Mouse (Mus musculus) gastrocnemius, postnatal 10 days (tissue): ENCODE data around the gene Aak1. TPM values are rescaled to one million over a fixed set of nuclear protein-coding genes. Genes with fewer than 3 reads are reported as not detected.

ENCODE experiments used
- DNase-seq: peaks from one replicate; pipeline ENCODE4 v3.0.0; 2021; ENCODE audit warnings: mixed read lengths
- total RNA-seq, 2 experiments: library from RNA; stranded (reverse); gene quantifications; 2 replicates each; pipeline ENCODE4 v1.2.3; 2021

Aak1 gene
- total RNA-seq, 2 experiments from 2014 or later = 35.7 to 45.3 TPM

DNA sequence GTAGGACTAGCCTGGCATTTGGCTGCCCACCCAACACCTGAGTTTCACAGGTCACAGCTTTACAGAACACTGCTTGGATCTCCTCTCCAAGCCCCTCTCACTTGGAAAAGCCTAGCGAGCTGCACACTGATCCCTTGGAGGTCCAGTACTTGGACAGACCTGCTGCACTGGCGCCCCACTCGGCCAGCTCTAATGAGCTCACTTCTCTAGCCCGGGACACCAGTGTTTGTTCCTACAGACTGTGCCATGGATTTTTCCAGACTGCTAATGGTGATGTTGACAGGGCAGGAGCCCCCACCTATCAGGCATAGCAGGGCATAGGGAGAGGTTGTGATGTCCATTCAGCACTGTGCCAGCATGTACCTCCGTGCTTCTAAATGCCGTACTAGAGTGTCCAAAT, 48.2 kb downstream of the Aak1 start:
- DNase-seq = no peak

DNA sequence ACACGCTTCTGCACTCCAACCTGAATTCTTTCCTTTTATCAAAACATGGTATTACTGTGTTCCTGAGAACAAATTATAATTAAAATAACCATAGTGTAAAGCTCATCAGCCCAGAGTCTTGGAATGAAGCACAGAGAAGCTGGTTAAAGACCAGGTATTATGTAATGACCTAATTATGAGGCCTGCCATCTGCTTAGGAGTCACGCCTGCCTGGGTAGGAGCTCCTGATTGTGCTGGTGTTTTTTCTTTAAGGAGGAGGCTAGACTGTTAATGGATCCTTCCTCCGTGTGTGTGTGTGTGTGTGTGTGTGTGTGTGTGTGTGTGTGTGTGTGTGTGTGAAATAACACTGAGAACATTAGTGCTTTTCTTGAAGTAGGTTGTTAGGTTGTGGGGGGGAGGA, 49.7 kb downstream of the Aak1 start:
- no peak for DNase-seq

DNA sequence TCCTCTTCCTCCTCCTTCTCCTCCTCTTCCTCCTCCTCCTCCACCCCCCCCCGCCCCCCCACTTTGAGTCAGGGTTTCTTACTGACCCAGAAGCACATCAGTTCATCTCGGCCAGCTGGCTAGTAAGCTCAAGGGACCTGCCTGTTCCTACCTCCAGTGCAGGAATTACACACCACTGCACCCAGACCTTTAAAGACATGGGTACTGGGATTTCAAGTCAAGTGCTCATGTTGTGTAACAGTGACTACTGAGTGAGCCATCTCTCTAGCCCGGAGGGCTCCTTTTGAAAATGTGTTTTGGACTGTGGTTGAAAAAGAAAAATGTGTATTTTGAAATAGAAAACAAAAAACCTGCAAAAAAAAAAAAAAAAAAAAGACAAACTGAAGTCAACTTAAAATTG, 50.6 kb downstream of the Aak1 start:
- DNase-seq = no peak

DNA sequence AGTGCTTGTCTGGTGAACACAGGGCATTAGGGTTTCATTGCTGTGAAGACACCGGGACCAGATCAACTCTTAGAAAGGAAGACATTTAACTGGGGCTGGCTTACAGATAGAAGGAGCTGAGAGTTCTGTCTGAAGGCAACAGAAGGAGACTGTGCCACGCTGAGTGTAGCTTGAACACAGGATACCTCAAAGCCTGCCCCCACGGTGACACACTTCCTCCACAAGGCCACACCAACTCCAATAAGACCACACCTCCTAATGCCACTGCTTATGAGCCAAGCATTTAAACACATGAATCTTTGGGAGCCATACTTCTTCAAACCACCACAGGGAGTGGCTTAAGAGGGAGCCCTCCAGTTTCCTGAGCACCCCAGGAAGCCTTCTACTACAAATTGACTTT, 51.2 kb downstream of the Aak1 start:
- DNase-seq = no peak

DNA sequence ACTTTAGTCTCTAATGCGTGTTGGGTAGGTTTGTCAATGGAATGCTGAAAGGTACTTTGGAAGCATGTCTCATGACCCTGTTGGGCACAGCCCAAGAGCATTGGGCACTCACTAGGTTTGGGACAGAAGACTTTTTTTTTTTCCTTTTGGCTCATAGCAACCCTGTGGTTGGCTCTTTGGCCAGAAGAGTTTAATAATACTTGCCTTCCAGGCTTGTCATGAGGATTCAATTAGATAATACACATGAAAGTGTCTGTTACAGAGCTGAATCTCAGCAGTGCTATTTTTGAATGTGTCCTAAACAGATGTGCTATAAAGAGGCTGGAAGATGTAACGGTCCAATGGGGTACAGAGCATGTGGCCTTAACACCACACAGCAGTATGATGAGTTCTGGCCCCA, 56.2 kb downstream of the Aak1 start:
- no peak for DNase-seq

DNA sequence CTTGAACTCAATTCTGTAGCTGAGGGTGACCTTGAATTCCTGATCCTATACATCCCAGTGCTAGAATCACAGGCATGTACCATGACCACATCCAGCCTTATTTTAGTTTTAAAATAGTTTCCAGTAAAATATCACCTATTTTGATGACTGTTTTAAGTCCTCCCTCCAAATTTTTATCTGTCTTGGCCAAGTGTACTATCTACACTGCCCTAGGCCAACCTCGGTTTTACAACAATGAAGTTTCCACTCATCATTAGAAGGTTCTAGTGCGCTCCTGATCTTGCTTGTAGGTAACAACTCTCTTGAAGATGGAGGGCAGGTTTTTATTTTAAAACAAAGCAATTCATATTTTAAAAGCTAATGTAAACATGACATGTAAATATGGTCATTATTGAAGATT, 57.9 kb downstream of the Aak1 start:
- DNase-seq = no peak

DNA sequence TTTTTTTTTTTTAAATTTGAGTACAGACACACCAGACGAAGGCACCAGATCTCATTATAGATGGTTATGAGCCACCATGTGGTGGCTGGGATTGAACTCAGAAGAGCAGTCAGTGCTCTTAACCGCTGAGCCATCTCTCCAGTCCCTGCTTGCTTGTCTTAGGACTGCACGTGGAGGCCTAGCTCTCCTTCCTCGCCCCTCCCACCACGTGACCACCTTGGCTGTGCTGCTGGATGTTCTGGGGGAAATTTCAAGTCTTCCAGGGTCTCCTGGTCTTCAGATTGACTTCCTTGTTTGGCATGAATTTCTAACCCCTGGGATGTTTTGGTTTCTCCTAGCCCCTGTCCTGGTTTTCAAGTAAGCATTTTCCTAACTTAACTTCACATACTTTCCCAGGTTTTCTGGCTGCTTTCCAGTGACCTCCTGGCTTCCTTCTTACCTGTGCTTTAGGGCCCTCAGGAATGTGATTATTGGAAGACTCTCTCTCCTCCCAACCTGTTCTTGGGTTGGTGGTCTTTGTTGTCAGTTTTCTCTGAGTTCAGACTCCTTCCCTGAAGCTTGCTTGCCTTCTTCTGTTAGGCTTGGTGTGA, 59.3 kb downstream of the Aak1 start:
- DNase-seq = no peak

DNA sequence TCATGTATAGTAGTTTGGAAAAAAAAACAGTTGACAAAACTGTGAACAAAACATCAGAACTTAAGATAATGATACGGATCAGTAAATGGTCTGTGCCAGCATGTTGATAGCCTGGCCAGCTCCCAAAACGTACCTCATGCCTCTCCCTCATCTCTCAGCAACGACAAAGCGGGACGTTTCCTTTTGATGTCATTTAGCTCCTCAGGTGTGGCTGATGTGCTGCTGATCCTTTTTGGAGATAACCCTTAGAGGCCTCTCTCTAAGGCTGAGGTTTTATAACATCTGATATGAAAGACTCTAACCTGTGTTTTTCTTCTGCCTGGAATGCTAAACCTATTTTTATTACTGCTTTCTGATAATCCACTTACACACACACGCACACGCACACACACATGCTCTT, 60.6 kb downstream of the Aak1 start:
- DNase-seq = no peak

DNA sequence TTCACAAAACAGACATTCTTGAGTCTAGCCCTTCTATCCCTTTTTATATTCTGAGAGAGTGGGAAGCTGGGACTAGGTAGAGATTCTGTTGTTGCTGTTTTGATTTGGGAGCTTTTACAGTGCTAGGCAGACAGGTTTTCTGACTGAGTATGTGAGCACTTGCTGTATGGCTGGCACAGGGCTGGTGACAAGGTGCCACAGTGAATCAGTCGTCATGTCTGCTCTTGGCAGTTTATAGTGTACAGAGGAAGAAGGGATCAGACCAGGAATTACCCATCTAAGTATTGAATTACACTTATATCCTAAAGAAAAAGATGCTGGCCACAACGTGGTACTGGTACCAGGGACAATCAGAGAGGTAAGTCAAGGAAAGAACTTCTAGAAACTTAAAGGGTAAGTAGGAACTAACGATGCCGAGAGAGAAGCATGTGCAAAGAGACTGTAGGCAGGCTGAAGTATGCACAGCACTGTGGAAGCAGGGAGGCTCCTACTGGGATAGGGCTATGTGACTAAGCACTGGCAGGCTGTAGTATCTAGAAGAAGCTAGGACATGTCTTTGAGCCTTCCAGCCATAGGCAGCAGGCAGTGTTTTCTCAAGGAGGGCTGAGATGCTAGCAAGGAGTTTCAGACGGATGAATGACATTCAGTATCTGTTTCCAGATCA, 67.0 kb downstream of the Aak1 start:
- no peak for DNase-seq

DNA sequence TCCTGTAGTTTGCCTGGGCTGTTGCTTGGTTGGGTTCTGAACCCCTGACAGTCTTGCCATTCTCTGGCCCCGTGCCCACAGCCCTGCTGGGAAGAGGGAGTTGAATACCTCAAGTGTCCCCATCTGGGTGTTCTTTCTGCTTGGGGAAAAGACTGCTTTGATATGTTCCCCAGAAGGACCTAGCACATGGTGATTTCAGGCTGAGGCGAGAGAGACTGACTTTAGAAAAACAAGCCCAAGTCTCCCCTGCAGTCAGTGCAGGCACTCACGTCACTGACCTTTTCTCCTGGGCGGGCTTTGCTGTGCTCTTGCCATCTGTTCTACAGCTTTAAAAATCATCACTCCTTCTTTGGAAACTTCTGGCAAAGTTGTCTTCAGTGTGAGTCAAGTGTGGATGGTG, 67.9 kb downstream of the Aak1 start:
- peak; percentile 31 for DNase-seq

DNA sequence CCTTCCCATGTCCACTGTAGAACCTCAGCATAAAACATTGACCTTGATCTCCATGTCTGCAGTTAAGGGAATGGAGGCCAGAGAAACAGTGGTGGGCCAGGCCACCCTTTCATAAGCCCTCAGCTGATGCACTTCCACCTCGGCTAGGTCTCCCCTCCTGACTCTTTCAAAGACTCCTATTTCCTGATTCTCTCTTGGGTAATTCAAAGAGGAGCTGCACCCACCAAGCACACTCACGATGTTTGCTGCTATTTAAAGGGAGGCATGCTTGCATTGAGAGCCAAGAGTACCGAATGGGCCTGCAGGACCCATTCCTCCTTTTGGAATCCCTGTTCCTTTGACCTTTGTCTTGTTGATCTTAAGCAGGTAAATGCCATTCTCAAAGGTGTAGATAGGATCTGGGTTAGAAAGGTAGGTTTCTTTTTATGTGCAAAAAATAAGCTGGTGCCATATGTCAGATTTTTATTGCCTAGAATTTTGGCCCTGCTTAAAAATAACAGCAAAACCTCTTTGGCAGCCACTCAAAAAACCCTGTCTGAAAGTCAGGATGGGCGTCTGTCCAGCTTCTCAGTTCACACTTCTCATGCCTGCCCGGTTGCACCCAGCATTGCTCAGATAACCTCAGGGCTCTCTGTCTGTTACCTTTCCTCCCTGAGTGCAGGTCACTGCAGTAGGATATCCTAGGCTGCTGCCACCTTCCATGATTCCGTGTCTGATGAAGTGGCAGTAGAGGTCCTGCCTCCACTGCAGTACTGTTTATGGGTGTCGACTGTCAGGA, 68.9 kb downstream of the Aak1 start:
- DNase-seq = peak; percentile 24

DNA sequence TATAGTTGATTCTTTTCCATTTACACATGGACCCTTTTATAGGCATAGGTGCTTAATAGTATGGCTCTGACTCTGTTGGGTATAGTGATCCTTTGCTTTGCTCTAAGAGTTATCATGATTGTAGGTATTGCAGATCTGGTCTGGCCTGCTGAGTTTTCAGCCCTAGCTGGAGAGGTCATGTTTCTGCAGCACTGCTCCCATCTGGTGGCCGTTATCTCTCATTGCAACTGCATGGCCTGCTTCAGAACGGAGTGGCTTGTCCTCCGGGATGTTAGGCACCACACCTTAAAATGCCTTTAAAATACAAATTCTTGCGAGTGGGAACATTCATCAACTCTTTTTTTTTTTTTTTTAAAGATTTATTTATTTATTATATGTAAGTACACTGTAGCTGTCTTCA, 72.6 kb downstream of the Aak1 start:
- DNase-seq = peak; percentile 49

DNA sequence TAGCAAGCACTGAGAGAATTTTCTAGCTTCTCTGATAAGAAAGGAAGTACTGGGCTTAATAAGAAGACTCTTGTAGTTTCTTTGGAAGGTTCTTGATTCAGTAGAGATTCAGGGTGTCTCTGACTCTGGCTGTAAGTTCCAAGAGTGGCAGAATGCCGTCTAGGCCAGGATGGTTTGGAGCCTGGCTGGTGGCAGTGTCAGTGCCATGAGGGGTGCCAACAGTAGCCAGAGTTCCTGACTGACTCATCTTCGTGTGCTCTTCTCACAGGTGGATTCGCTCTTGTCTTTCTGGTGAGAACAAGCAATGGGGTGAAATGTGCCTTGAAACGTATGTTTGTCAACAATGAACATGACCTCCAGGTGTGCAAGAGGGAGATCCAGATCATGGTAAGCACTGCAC, 75.4 kb downstream of the Aak1 start:
- DNase-seq = no peak

DNA sequence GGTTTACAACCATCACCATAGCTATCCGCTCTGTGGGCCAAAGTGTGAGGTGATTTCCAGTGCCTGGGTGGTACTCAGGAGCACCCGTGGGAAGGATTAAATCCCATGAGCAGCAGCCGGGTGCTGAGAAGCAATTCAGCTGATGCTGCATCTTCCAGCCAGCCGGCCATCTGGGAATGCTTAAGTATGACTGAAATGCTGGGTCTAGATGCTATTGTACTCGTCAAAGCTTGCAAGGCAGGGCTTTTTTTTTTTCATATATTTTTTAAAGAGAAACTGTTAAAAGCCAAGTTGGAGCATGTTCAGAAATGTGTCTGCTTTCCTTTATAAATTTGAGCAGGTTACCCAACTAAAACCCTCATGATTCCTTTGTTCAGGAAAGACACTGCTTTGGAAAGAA, 85.2 kb downstream of the Aak1 start:
- no peak for DNase-seq

DNA sequence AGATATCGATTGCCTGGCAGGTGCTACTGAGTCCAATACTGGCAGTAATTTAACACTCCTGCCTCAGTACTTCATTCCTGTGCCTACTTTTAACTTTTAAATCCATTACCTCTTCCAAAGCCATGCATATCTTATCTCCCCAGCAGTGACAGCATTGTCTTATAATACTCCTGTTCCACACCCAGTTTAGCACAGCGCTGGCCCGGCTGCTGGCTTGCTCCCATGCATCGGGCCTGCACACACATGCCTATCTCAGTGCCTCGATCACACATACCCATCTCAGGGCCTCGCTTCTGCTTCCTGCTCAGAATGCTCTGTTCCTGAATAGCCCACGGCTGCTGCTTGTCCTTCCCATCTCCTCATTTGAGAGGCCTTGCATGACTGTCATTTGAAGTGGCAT, 90.5 kb downstream of the Aak1 start:
- no peak for DNase-seq

DNA sequence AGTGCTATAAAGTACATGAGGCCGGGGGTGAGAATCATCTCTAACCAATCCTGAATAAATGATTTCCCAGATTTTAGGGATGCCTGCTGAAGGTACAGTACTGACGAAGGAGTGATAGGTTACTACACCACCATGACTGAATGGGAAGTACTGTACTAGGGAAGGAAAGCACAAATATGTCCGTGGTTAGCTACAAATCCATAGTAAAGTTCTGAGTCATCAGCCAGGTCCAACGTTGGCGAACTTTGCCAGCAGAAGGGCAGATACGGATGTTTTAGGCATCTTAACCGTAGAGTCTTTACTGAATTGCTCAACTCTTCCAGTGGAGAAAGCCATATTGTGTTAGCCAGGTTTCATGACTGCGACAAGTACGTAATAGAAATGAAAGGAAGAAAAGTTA, 91.6 kb downstream of the Aak1 start:
- DNase-seq = no peak

DNA sequence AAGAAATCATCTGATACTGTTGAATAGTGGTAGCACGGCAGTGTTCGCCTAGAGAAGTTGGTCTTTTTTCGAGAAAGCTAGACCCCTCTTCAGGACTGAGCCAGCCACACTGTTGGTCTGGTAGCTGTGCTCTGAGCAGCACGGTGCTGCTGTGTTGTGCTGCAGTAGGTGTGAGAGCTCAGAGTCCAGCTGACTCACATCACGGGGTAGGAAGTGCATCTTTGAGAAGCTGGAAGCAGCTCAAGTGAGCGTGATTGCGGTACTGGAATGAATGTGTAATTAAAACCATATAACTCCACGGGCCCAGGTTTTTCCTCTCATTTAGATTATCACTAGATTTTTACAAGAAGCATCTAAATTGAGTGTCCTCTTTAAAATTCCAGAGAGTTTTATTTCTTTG, 97.8 kb downstream of the Aak1 start:
- no peak for DNase-seq

DNA sequence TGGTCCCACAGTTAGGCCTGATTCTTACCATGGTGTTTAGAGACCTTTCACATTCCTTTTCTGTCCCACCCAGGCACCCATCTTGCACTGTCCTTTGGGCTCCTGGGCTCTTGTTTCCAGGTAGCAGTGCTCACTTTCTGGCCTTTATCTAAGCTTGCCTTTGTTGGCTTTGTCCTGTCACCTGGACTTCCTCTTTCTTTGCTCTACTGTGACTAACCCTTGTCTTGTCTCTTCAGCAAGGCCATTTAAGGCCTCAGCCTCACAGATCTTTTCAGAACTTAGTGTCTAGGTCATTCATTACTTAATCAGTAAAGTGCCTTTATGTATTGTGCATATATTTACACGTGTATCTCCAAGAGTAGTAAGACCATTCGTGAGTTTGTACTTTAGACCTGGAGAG, 99.4 kb downstream of the Aak1 start:
- no peak for DNase-seq

DNA sequence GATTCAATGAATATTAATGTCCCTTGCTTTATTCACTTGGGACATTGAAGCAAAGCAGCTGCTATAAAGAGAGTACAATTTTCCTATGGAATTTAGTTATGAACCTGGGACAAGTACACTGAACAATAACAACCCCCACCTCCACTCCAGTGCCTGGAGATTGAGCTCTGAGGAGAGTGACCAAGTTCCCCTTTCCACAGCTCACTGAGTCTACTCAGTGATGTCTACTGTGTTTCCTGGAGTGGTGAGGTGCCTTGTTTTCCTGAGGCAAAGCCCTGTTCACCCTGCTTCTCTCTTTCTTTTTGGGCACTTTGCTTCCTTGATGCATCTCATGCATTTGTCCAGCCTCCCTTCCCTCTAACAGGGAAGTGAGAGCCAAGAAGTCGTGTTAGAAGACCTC, 100.8 kb downstream of the Aak1 start:
- no peak for DNase-seq

DNA sequence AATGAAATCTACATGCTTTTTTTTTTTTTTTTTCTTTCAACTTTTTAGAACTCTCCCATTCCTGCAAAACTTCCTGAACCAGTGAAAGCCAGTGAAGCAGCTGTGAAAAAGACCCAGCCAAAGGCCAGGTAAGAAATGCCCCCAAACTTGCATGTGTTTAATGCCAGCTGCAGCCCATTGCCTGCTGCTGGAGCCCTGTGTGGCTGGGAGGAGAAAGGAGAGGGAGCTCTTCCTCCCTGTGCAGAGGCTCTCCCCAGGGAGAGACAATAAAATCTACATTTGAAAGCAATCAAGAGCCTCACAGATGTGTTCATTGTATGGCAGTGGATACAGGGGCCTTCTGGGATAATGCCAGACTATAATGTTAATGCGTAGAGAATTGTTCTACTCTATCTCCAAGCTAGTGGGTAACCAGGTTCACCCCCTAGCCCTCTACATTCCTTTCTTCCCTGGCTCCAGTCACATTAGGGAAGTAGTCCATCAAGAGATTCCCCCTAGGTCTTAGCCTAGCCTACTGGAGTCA, 101.5 kb downstream of the Aak1 start:
- DNase-seq = no peak

DNA sequence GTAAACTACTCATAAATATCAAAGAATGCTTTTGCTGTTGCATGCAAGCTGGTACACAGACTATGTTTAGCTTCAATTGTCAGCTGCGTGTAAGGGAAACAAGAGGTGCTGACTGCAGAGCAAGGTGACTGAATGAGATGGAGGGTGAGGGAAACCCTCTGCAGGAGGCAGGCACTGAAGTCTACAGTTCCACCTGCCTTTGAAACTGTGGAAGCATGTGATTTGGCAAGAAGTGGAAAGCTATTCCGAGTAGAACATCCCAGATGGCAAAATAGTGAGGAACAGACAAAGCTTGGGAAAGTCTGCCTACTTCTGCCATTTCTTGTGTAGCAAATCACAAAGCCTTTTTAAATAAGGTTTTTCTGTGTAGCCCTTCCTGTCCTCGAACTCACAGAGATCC, 106.4 kb downstream of the Aak1 start:
- no peak for DNase-seq

DNA sequence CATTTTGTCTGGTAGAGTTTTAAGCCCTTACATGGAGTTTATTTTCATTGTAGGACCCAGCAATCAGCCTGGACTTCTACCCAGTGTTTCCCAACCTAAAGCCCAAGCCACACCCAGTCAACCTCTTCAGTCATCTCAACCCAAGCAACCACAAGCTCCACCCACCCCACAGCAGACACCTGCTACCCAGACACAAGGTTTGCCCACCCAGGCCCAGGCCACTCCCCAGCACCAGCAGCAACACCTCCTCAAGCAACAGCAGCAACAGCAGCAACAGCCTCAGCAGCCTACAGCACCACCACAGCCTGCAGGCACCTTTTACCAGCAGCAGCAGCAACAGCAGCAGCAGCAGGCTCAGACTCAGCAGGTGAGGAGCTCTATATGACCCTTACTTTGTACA, 106.9 kb downstream of the Aak1 start:
- DNase-seq = no peak

DNA sequence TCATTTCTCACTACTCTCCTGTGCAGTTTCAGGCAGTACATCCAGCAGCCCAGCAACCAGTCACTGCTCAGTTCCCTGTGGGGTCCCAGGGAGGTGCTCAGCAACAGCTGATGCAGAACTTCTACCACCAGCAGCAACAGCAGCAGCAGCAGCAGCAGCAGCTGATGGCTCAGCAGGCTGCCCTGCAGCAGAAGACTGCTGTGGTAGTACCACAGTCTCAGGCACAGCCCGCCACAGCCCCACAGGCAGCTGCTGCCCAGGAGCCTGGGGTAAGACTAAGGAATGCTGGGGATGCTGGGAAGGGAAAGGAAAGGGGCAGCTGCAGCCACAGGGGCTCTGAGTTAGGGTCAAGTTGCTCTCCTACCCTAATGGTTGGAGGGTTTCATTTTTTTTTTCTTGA, 109.7 kb downstream of the Aak1 start:
- DNase-seq = no peak
